Mouse (Mus musculus): ENCODE measurements around the gene Robo1. TPM values are rescaled to one million over a fixed set of nuclear protein-coding genes. Genes with fewer than 3 reads are reported as not detected.

The Robo1 gene
- polyA plus RNA-seq, 1 experiment from 2014 or later = 49.9 TPM

DNA sequence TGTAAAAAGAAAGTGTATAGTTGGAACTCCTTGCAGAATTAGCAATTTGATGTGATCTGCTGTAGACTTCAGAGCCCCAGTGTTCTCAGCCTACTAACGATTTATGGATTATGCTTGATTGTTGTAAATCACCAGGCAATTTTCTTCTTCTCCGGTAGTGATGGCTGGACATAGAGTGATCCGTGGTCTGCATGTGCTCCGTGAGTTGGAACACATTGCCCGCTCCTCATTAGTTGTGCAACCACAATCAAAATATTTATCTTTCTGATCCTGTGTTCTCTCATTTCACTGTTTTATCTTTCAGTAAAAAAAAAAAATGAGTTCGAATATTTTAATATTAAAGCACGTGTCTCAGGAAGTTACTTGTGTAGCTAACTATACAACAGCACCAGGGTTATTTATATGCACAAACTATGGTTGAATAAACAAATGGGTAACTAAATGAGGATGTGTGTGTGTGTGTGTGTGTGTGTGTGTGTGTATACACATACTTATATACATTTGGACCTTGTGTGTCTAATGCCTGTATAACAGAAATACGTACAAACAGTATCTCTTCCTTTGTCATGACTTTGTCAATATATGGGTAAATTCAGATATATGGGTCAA is 331.3 kb downstream of the Robo1 start:
- no peak for DNase-seq (ENCODE audit: low spot score)
- Histone ChIP-seq H3K36me3 (no peaks in the 10 kb centered on the region), H3K4me3 (no peak overlapping the region), H3K27me3 (ENCODE audit: insufficient read depth, poor library complexity, severe bottlenecking) (no peaks in the 10 kb centered on the region), H3K27ac (no peak overlapping the region), H3K9me3 (no peaks in the 10 kb centered on the region), H3K4me1 (replicated peaks) (no peaks in the 10 kb centered on the region)
- 92% methylated on average over 8 of the region's 8 CpGs for WGBS

- no peak for DNase-seq (ENCODE audit: low spot score)
- Histone ChIP-seq H3K27ac (no peak overlapping the region), H3K4me3 (no peak overlapping the region), H3K9me3 (no peaks in the 10 kb centered on the region), H3K36me3 (no peaks in the 10 kb centered on the region), H3K4me1 (replicated peaks) (peaks cover 3% of the 10 kb centered on the region; the same call in 1 of the 2 replicates), H3K27me3 (ENCODE audit: insufficient read depth, poor library complexity, severe bottlenecking) (no peaks in the 10 kb centered on the region)
- WGBS = 74% methylated on average over 9 of the region's 9 CpGs
Measured at GRCm38 (mm10) chr16:72640932-72641811, 333.1 kb downstream of the Robo1 start.

DNA sequence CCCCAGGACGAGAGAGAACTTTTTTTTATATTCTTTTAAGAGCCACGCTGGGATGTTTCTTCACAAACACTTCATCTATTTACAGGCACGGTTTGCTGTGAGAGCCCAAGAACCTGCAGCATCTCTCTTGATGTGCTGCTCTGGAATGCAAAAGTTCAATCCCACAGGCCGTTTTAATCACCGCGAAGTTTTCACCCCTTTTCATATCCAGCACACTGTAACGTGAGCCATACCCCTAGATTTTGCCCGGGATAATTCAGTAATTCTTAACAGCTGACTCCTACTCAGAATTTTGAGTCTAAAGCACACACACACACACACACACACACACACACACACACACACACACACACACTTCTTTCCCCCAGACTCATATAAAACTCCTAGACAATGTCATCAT is 337.8 kb downstream of the Robo1 start:
- DNase-seq (ENCODE audit: low spot score) = no peak
- Histone ChIP-seq H3K9me3 (no peaks in the 10 kb centered on the region), H3K4me3 (no peak overlapping the region), H3K27ac (no peak overlapping the region), H3K27me3 (ENCODE audit: insufficient read depth, poor library complexity, severe bottlenecking) (no peaks in the 10 kb centered on the region), H3K4me1 (replicated peaks) (peaks cover 17% of the 10 kb centered on the region), H3K36me3 (no peaks in the 10 kb centered on the region)
- whole genome bisulfite sequencing = 49% methylated on average over 8 of the region's 8 CpGs

DNA sequence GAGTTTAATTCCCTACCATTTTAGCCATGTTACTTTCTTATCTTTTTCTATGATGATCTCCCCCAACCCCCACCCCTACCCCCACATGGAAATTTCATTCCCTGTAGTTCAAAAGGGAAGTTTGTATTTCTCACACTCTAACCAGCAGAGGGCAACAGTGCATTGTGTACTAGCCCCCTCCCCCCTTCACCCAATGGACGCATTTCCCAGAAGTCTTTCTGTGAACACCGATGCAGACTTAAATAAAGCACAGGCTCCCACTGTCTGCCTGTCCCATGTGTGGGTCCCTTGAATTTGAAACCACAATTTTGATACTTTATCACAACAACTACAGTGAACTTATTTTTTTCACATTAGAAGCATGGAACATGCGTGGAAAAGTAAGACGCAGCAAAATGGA is 341.2 kb downstream of the Robo1 start:
- H3K27me3 ChIP-seq (ENCODE audit: insufficient read depth, poor library complexity, severe bottlenecking) = no peaks in the 10 kb centered on the region
- DNase-seq (ENCODE audit: low spot score) = peak; percentile 58
- H3K36me3 ChIP-seq = no peaks in the 10 kb centered on the region
- H3K9me3 ChIP-seq = no peaks in the 10 kb centered on the region
- peaks cover 17% of the 10 kb centered on the region for H3K4me1 ChIP-seq (replicated peaks)
- WGBS = 42% methylated on average over 4 of the region's 4 CpGs
- no peak overlapping the region for H3K4me3 ChIP-seq
- H3K27ac ChIP-seq = peak overlapping the region; percentile 41; the same call in 1 of the 2 replicates

DNA sequence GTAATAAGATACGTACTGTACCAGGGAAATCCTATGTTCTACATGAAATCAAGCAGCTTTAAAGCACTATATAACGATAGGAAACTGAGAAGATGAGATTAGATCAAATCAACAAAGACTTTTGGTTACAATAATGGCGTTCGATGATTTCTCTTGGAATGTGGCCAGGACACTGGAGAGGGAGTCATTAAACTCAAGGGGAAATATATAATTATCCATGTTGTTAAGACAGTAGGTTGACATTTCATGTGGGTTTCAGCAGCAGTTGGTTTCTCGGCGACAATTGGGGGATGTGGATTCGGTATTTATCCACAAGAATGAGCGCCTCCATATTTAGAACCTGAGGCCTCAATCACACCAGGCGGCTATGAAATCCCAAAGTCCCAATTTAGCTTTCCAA is 347.3 kb downstream of the Robo1 start:
- Histone ChIP-seq H3K4me3 (no peak overlapping the region), H3K36me3 (no peaks in the 10 kb centered on the region), H3K9me3 (no peaks in the 10 kb centered on the region), H3K4me1 (replicated peaks) (peaks cover 5% of the 10 kb centered on the region), H3K27me3 (ENCODE audit: insufficient read depth, poor library complexity, severe bottlenecking) (no peaks in the 10 kb centered on the region), H3K27ac (no peak overlapping the region)
- DNase-seq (ENCODE audit: low spot score) = no peak
- 93% methylated on average over 9 of the region's 9 CpGs for WGBS

DNA sequence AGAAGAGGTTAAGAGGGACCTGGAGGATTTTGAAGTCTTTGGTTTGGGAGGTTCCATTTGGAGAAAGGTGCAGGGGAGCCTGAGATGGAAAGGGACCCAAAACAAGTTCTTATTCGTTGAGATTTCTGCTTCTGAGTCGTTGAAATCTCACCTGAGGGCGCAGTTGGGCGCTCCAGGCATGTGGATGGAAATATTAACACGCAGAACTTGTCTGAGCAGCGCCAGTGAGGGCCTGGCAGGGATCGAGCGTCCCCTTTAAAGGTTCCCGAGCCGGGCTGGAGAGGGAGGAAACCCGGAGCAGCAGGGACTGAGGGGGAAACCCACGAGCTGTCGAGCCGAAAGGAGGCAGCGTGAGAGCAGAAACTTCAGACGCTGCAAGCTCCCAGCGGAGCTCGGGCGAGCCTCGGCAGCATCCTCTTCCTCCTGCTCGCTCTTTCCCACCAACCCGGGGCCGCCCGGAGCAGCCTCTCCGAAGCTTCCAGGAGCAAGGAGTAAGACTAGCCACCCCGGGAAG is 354.8 kb downstream of the Robo1 start:
- Histone ChIP-seq H3K4me1 (replicated peaks) (peaks cover 48% of the 10 kb centered on the region), H3K27ac (peak overlapping the region; percentile 98), H3K27me3 (ENCODE audit: insufficient read depth, poor library complexity, severe bottlenecking) (no peaks in the 10 kb centered on the region), H3K4me3 (peak overlapping the region; percentile 84), H3K9me3 (no peaks in the 10 kb centered on the region), H3K36me3 (peaks cover 12% of the 10 kb centered on the region)
- WGBS = under 1% methylated on average over 26 of the region's 26 CpGs
- peak; percentile 91 for DNase-seq (ENCODE audit: low spot score)

- Histone ChIP-seq H3K27ac (peak overlapping the region; percentile 98), H3K36me3 (peaks cover 12% of the 10 kb centered on the region), H3K4me1 (replicated peaks) (peaks cover 48% of the 10 kb centered on the region), H3K9me3 (no peaks in the 10 kb centered on the region), H3K4me3 (peak overlapping the region; percentile 84), H3K27me3 (ENCODE audit: insufficient read depth, poor library complexity, severe bottlenecking) (no peaks in the 10 kb centered on the region)
- WGBS = under 1% methylated on average over 55 of the region's 55 CpGs
- DNase-seq (ENCODE audit: low spot score) = peak; percentile 67
Measured at GRCm38 (mm10) chr16:72663351-72664232, 355.5 kb downstream of the Robo1 start.

DNA sequence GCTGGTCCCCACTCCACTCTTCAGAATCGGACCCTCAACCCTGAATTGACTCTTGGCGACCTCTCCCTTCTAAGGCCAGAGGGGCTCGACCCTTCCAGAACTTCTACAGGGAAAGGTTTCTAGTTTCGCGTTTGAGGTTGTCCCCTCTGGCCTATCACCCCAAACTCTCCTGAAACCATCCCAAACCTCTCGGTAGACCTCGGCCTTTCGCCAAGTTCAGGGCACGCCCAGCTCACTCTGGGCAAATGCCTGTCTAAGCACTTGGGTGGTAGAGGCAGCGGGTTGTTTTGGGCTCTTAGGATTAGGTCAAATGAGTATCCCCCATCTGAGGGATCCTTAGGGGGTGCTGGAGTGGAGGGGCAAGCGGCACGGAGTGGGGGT is 356.1 kb downstream of the Robo1 start:
- no peaks in the 10 kb centered on the region for H3K27me3 ChIP-seq (ENCODE audit: insufficient read depth, poor library complexity, severe bottlenecking)
- peak overlapping the region; percentile 98 for H3K27ac ChIP-seq
- DNase-seq (ENCODE audit: low spot score) = peak; percentile 45
- under 1% methylated on average over 12 of the region's 12 CpGs for WGBS
- H3K9me3 ChIP-seq = no peaks in the 10 kb centered on the region
- peaks cover 12% of the 10 kb centered on the region for H3K36me3 ChIP-seq
- peak overlapping the region; percentile 84 for H3K4me3 ChIP-seq
- peaks cover 51% of the 10 kb centered on the region for H3K4me1 ChIP-seq (replicated peaks)

GRCm38 (mm10) chr16:72664806-72665205 is 356.7 kb downstream of the Robo1 start:
- H3K27ac ChIP-seq = peak overlapping the region; percentile 98
- 6% methylated on average over 4 of the region's 4 CpGs for WGBS
- no peaks in the 10 kb centered on the region for H3K9me3 ChIP-seq
- H3K4me3 ChIP-seq = peak overlapping the region; percentile 84
- peaks cover 12% of the 10 kb centered on the region for H3K36me3 ChIP-seq
- H3K27me3 ChIP-seq (ENCODE audit: insufficient read depth, poor library complexity, severe bottlenecking) = no peaks in the 10 kb centered on the region
- H3K4me1 ChIP-seq (replicated peaks) = peaks cover 54% of the 10 kb centered on the region
- DNase-seq (ENCODE audit: low spot score) = peak; percentile 36

GRCm38 (mm10) chr16:72665454-72665853 is 357.3 kb downstream of the Robo1 start:
- Histone ChIP-seq H3K4me3 (peak overlapping the region; percentile 84), H3K27me3 (ENCODE audit: insufficient read depth, poor library complexity, severe bottlenecking) (no peaks in the 10 kb centered on the region), H3K9me3 (no peaks in the 10 kb centered on the region), H3K4me1 (replicated peaks) (peaks cover 60% of the 10 kb centered on the region), H3K27ac (peak overlapping the region; percentile 98), H3K36me3 (peaks cover 12% of the 10 kb centered on the region)
- WGBS = 48% methylated on average over 5 of the region's 5 CpGs
- DNase-seq (ENCODE audit: low spot score) = no peak

GRCm38 (mm10) chr16:72670240-72671038 is 362.3 kb downstream of the Robo1 start:
- WGBS = 39% methylated on average over 6 of the region's 6 CpGs
- Histone ChIP-seq H3K4me1 (replicated peaks) (peaks cover 42% of the 10 kb centered on the region), H3K36me3 (peaks cover 28% of the 10 kb centered on the region), H3K9me3 (no peaks in the 10 kb centered on the region), H3K27me3 (ENCODE audit: insufficient read depth, poor library complexity, severe bottlenecking) (no peaks in the 10 kb centered on the region), H3K4me3 (peak overlapping the region; percentile 9; the same call in 1 of the 2 replicates), H3K27ac (no peak overlapping the region)
- no peak for DNase-seq (ENCODE audit: low spot score)

DNA sequence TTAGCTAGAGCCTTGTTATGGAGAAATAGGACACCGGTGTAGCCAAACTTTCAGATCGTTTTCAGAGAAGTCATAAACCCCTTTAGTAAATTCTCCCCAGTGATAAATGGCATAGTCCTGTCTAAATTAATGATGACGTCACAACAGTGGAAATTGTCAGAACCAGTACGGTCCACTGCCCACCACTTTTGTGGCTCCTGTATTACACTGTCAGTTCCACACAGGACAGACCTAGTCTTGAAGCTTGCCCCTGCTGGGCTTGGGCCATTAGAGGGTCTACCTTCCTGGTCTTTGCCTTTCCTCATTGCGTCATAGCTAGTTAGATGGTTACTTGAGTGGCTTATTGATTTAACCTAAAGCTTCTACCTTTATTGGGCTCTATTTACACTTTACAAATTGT is 369.1 kb downstream of the Robo1 start:
- peak overlapping the region; percentile 40; the same call in 1 of the 2 replicates for H3K27ac ChIP-seq
- no peak for DNase-seq (ENCODE audit: low spot score)
- H3K27me3 ChIP-seq (ENCODE audit: insufficient read depth, poor library complexity, severe bottlenecking) = peaks cover 5% of the 10 kb centered on the region; the same call in 1 of the 2 replicates
- no peak overlapping the region for H3K4me3 ChIP-seq
- peaks cover 39% of the 10 kb centered on the region for H3K4me1 ChIP-seq (replicated peaks)
- WGBS = 77% methylated on average over 5 of the region's 5 CpGs
- H3K9me3 ChIP-seq = no peaks in the 10 kb centered on the region
- peaks cover 20% of the 10 kb centered on the region for H3K36me3 ChIP-seq

All from hindbrain, embryonic 10.5 days (tissue).